Mouse (Mus musculus) heart, embryonic 10.5 days (tissue): ENCODE measurements around the gene Mapk7. TPM values are rescaled to one million over a fixed set of nuclear protein-coding genes. Genes with fewer than 3 reads are reported as not detected.

Source experiments
- DNase-seq: peaks from one replicate; pipeline ENCODE4 v3.0.0-alpha.2; 2017; ENCODE audit warnings: low spot score
- H3K27ac ChIP-seq: fragments of 300-500 bp; sonication (generic); 2 replicates; pipeline ENCODE4 v1.5.1; 2016; ENCODE audit warnings: mild to moderate bottlenecking
- H3K27me3 ChIP-seq: fragments of 300-500 bp; sonication (generic); 2 replicates; pipeline ENCODE4 v1.6.1; 2016; ENCODE audit warnings: mild to moderate bottlenecking; ENCODE audit not compliant: poor library complexity, insufficient read depth, severe bottlenecking
- H3K36me3 ChIP-seq: fragments of 300-500 bp; sonication (generic); 2 replicates; pipeline ENCODE4 v1.6.1; 2016; ENCODE audit warnings: mild to moderate bottlenecking, moderate library complexity
- H3K4me1 ChIP-seq: fragments of 300-500 bp; sonication (generic); 2 replicates; pipeline ENCODE4 v1.6.1; 2016; ENCODE audit warnings: mild to moderate bottlenecking
- H3K4me3 ChIP-seq: fragments of 300-500 bp; sonication (generic); 2 replicates; pipeline ENCODE4 v1.5.1; 2016; ENCODE audit warnings: mild to moderate bottlenecking, moderate library complexity
- H3K9me3 ChIP-seq: fragments of 300-500 bp; sonication (generic); 2 replicates; pipeline ENCODE4 v1.6.1; 2016; ENCODE audit warnings: mild to moderate bottlenecking, moderate library complexity
- WGBS: fragments of 180-500 bp; shearing (Covaris S2); methylation state at CpG from one replicate; pipeline ENCODE4 v1.1.7; 2016; 5-methylcytosine and 5-hydroxymethylcytosine counted together
- polyA plus RNA-seq: library from polyadenylated mRNA; unstranded; fragments of >200 nt; fragmentation: Nextera tagmentation; extraction: Ambion mirVana; gene quantifications from 2 replicates; pipeline ENCODE4 v1.2.1, GENCODE M21; 2016

Gene Mapk7
- polyA plus RNA-seq, 1 experiment from 2014 or later, result 49.1 TPM

- Histone ChIP-seq H3K4me3 (no peak overlapping the region), H3K4me1 (peaks cover 54% of the 10 kb centered on the region)
Measured at GRCm38 (mm10) chr11:61487401-61487800, 6.8 kb downstream of the Mapk7 start.

GRCm38 (mm10) chr11:61486458-61487219 is 7.6 kb downstream of the Mapk7 start:
- WGBS, result 87% methylated on average over 14 of the region's 14 CpGs
- H3K36me3 ChIP-seq, result peaks cover 48% of the 10 kb centered on the region
- H3K27me3 ChIP-seq, result peaks cover 6% of the 10 kb centered on the region; the same call in 1 of the 2 replicates
- peak overlapping the region; percentile 88; the same call in 1 of the 2 replicates for H3K27ac ChIP-seq
- H3K4me1 ChIP-seq, result peaks cover 57% of the 10 kb centered on the region
- no peak for DNase-seq
- peak overlapping the region; percentile 49 for H3K4me3 ChIP-seq
- H3K9me3 ChIP-seq, result no peaks in the 10 kb centered on the region

More at GRCm38 (mm10) chr11:61487401-61487800, 6.8 kb downstream of the Mapk7 start:
- Histone ChIP-seq H3K27ac (no peak overlapping the region), H3K27me3 (peaks cover 6% of the 10 kb centered on the region; the same call in 1 of the 2 replicates), H3K9me3 (no peaks in the 10 kb centered on the region), H3K36me3 (peaks cover 55% of the 10 kb centered on the region)
- WGBS, result 73% methylated on average over 2 of the region's 2 CpGs
- no peak for DNase-seq

GRCm38 (mm10) chr11:61485541-61486457 is 8.4 kb downstream of the Mapk7 start:
- WGBS, result 48% methylated on average over 22 of the region's 22 CpGs
- H3K27ac ChIP-seq, result peak overlapping the region; percentile 88

GRCm38 (mm10) chr11:61484613-61485540 is 9.3 kb downstream of the Mapk7 start, which contains the start of gene Mfap4:
TSS of gene Mfap4 (plus strand) at chr11:61485431.
- no peaks in the 10 kb centered on the region for H3K9me3 ChIP-seq
- peaks cover 6% of the 10 kb centered on the region; the same call in 1 of the 2 replicates for H3K27me3 ChIP-seq
- 13% methylated on average over 20 of the region's 20 CpGs for WGBS
- H3K4me1 ChIP-seq, result peaks cover 50% of the 10 kb centered on the region
- H3K36me3 ChIP-seq, result peaks cover 30% of the 10 kb centered on the region
- H3K4me3 ChIP-seq, result peak within 1 kb of the TSS; percentile 49
- peak within 1 kb of the TSS; percentile 88 for H3K27ac ChIP-seq
- peak; percentile 83 for DNase-seq

More at GRCm38 (mm10) chr11:61485541-61486457, 8.4 kb downstream of the Mapk7 start:
- peaks cover 6% of the 10 kb centered on the region; the same call in 1 of the 2 replicates for H3K27me3 ChIP-seq
- DNase-seq, result peak; percentile 73
- no peaks in the 10 kb centered on the region for H3K9me3 ChIP-seq
- peaks cover 39% of the 10 kb centered on the region for H3K36me3 ChIP-seq
- peak overlapping the region; percentile 49 for H3K4me3 ChIP-seq
- H3K4me1 ChIP-seq, result peaks cover 60% of the 10 kb centered on the region

DNA sequence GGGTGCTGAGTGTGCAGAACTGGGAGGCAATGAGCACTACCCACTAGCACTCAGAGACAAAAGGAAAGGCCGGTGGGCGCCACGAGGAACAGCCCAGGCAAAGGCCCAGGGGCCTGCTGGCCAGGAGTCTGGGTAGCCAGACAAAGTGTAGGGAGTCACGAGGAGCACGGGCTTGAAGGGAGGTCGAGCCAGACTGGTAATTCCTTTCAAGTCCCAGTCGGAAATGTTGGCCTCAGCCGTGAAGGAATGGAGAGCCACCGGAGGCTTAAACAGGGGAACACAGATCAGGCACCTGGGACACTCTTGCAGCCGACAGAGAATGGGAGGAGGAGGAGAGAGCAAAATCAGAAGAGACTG is 10.0 kb downstream of the Mapk7 start:
- 22% methylated on average over 10 of the region's 10 CpGs for WGBS
- peak overlapping the region; percentile 38 for H3K4me3 ChIP-seq

DNA sequence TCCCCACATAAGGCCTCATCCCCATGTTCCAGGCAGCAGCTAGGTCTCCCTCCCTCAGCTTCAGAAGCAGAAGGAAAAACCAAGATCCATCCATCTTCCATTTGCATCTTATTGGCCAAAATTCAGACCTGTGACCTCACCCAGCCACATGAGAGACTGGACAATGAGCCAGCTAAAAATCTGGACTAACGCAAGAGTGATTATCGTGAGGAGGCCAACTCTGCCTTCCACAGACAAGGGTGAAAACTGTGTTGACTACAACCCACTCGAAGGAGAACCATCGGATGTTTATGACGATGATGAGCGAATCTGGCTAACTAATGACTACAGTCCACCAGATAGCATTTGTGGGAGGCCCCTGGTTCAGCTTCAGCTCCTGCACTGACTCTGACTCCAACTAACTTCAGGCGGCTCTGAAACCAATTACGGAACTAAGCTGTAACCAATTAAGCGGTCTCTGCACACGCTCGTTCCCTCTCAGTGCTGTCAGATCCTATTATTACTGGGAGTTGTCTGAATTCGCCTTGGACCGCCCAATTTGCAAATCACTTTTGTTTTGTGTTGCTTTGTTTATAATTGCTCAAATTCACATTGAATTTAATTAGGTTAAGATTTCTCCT is 10.9 kb downstream of the Mapk7 start:
- H3K4me3 ChIP-seq, result no peak overlapping the region
- no peak overlapping the region for H3K27ac ChIP-seq
- WGBS, result 85% methylated on average over 13 of the region's 13 CpGs
- H3K9me3 ChIP-seq, result no peaks in the 10 kb centered on the region
- DNase-seq, result peak; percentile 70
- peaks cover 6% of the 10 kb centered on the region; the same call in 1 of the 2 replicates for H3K27me3 ChIP-seq
- H3K4me1 ChIP-seq, result peaks cover 45% of the 10 kb centered on the region
- peaks cover 15% of the 10 kb centered on the region for H3K36me3 ChIP-seq

More for the DNA sequence above, 10.0 kb downstream of the Mapk7 start:
- peak; percentile 72 for DNase-seq
- peaks cover 6% of the 10 kb centered on the region; the same call in 1 of the 2 replicates for H3K27me3 ChIP-seq
- H3K9me3 ChIP-seq, result no peaks in the 10 kb centered on the region
- peak overlapping the region; percentile 88 for H3K27ac ChIP-seq
- H3K4me1 ChIP-seq, result peaks cover 46% of the 10 kb centered on the region
- peaks cover 24% of the 10 kb centered on the region for H3K36me3 ChIP-seq

DNA sequence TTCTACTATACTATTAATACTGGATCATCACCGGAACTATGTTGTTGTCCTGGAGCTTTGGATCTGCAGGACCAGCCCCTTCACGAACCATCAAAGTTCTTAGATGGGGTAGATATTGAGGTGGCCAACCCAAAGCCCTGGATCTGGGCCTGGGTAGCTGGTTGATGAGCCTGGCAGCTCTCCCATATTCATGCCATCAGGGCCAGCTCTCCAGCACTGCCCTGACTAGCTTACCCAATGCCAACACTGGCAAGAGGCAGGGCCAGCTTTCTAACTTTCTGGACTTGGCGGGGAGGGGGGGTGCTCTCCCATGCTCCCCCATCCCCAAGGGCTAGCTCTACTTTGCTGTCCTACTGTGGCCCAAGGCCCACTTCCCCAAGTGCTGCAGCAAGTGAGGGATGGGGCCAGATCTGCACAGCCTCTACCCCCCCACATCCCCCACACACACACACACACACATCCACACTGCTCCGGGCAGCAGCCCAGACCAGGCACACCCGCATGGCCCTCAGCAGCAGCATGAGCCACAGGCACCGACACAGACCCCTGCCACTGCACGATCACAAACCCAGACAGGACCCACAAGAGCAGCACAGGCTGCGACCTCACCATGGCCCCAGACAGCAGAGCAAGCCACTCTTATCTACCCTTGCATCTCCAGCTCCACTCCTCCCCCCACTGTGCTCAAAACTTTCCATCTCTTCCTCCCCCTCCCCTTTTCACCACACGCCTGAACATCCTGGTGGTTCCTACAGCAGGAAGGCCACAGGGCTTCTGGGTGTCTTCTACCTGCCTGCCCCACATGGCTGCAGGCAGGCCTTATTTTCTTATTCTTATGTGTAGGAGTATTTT is 12.7 kb downstream of the Mapk7 start:
- Histone ChIP-seq H3K27me3 (peaks cover 13% of the 10 kb centered on the region; the same call in 1 of the 2 replicates), H3K36me3 (peaks cover 1% of the 10 kb centered on the region; the same call in 1 of the 2 replicates), H3K4me1 (peaks cover 33% of the 10 kb centered on the region), H3K27ac (peak overlapping the region; percentile 37; the same call in 1 of the 2 replicates), H3K9me3 (no peaks in the 10 kb centered on the region), H3K4me3 (no peak overlapping the region)
- 55% methylated on average over 9 of the region's 9 CpGs for WGBS
- DNase-seq, result peak; percentile 72

- WGBS, result 82% methylated on average over 4 of the region's 4 CpGs
- H3K4me3 ChIP-seq, result no peak overlapping the region
- peaks cover 9% of the 10 kb centered on the region for H3K4me1 ChIP-seq
- no peaks in the 10 kb centered on the region for H3K36me3 ChIP-seq
- no peak overlapping the region; the same call in 1 of the 2 replicates for H3K27ac ChIP-seq
- no peak for DNase-seq
- peaks cover 7% of the 10 kb centered on the region; the same call in 1 of the 2 replicates for H3K27me3 ChIP-seq
- no peaks in the 10 kb centered on the region for H3K9me3 ChIP-seq
Measured at GRCm38 (mm10) chr11:61478788-61479187, 15.4 kb downstream of the Mapk7 start.

GRCm38 (mm10) chr11:61477566-61478508 is 16.4 kb downstream of the Mapk7 start:
- peak overlapping the region; percentile 32; the same call in 1 of the 2 replicates for H3K27ac ChIP-seq
- no peak for DNase-seq
- peak overlapping the region; percentile 5; the same call in 1 of the 2 replicates for H3K4me3 ChIP-seq
- no peaks in the 10 kb centered on the region for H3K9me3 ChIP-seq
- peaks cover 9% of the 10 kb centered on the region for H3K4me1 ChIP-seq
- peaks cover 10% of the 10 kb centered on the region; the same call in 1 of the 2 replicates for H3K27me3 ChIP-seq
- H3K36me3 ChIP-seq, result no peaks in the 10 kb centered on the region
- 72% methylated on average over 17 of the region's 17 CpGs for WGBS

- Histone ChIP-seq H3K4me1 (peaks cover 8% of the 10 kb centered on the region), H3K4me3 (no peak overlapping the region), H3K27ac (no peak overlapping the region), H3K9me3 (no peaks in the 10 kb centered on the region), H3K36me3 (no peaks in the 10 kb centered on the region), H3K27me3 (peaks cover 10% of the 10 kb centered on the region; the same call in 1 of the 2 replicates)
- WGBS, result 63% methylated on average over 12 of the region's 12 CpGs
- no peak for DNase-seq
Measured at GRCm38 (mm10) chr11:61476786-61477382, 17.3 kb downstream of the Mapk7 start.
